Mouse (Mus musculus) retina, postnatal 1 day (tissue): ENCODE results near the gene Kcnd1.

Source experiments
- DNase-seq: peaks from one replicate; pipeline ENCODE4 v3.0.0-alpha.2; 2012

Gene Kcnd1

DNA sequence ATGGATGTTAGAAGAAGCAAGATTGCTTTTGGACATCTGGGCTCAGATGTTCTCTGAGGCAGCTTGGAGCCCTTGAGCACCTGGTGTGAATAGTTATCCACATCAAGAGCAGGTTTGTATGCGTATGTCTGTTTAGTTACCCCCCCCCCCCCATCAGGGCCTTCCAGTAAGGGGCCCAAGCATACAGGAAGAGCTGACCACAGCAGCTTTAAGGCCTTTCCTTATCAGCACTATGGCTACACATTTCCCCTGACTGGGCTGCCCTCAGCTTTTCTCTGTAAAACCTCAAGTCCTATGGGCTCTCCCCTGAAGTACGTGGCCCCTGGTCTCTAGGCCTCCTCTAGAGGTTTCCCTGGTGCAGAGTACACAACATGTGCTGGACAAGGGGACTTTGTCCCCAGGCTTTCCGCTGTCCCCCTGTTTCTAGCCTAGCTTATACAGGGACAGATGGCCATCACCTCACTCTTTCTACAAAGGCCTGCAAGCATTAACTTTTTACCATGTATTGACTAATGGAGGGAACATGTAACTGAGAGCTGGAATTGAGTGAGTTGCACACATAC lies 37.2 kb downstream of the Kcnd1 start:
- no peak for DNase-seq

DNA sequence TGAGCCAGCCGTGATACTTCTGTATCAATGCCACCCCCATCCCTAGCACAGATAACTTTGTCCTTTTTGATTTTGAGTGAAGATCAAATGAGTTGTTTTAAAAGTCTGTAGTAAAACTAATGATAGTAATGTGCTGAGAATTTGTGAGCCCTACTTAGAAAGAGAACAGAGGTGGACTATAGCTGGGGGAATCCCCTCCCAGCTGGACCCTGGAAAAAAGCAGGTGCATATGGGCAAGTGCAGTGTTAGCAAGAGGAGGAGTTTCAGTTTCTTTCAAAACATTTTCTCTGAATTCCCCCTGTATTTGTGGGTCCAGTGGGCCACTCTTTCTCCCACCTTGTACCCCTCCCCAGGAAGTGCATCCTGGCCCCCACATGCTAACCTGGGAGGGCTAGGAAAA lies 41.1 kb downstream of the Kcnd1 start:
- no peak for DNase-seq

DNA sequence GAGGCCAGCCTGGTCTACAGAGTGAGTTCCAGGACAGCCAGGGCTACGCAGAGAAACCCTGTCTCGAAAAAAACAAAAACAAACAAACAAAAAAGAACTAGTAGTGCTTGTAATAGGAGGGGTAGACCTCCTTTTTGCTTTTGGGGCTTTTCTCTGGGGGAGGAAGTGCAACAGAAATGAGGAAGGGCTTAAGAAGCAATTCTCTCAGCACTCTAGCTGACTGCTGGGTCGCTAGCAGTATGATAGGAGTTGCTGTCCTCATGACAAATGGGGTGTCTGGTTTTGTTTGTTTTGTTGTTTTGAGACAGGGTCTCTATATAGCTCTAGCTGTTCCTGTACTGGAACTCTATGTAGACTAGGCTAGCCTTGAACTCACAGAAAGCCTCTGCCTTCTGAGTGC lies 42.5 kb downstream of the Kcnd1 start:
- no peak for DNase-seq

DNA sequence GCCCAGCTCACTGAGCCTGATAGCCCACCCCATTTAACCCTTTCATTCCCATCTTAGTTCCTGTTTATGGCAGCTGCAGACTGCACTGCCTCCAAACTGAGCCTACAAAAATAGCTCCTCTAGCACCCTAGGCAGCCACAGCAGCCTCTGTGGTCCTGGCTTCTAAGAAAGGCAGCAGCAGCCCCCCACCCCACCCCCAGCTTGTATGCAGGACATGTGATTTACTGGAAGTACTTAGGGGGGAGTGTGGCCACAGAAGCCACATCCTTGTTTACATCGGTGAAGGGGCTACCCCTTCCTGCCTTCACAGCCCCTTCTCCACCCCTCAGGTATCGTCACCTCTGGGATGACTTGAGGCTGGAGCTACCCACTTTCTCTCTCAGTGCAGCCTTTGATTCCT lies 43.3 kb downstream of the Kcnd1 start:
- DNase-seq, result no peak

DNA sequence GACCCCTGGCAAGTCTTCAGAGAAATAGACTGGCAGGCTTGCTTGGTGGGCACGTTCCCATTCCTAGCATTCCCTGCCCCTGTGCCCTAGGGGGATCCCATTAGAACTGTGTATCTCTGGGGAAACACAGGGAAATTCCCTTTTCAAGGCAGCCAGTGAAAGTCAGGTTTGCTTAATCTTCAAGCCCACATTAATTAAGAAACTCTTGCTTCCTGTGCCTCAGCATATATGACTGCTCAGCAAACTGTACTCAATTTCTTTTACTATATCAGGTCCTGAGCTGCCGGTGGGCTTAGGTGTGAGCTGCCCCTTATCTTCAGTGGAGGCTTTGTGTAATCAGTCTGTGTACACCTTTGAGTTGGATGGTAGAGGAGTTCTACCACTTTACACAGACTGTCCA lies 43.7 kb downstream of the Kcnd1 start:
- DNase-seq, result no peak

DNA sequence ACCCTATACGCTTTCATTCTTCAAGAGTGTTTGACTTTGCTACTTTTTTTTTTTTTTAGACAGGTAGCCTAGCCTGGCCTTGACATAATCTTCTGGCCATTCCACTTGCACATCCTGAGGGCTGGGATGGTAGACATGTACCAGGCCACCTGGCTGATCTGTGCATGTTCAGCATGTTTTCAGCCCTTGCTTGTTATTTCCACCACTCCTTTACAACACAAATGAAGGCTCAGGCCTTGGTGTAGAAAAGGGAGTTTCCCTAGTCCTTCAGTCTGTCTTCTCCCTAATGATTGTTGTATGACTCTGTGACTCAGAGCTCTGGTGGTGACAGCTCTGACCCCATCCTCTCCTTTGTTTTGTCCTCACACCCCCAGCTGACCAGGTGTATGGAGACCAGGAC lies 45.1 kb downstream of the Kcnd1 start:
- no peak for DNase-seq

DNA sequence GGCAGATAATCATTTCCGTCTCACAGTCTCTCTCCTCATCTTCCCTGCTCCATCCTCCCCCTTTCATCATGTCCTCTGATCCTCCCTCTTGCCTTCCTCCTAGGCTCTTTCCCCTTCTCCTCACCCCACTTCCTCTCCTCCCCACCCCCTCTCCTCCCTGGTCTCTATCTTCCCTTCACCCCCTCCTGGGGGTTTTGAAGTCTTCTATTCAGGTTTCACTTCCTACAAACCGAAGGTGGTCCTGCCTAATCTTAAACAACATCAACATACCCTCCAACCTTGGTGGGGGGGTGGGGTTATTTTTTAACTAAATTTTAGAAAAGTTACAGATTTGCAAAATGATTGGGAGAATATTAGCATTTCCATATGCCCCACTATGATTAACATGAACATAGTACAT lies 46.4 kb downstream of the Kcnd1 start:
- DNase-seq, result no peak

DNA sequence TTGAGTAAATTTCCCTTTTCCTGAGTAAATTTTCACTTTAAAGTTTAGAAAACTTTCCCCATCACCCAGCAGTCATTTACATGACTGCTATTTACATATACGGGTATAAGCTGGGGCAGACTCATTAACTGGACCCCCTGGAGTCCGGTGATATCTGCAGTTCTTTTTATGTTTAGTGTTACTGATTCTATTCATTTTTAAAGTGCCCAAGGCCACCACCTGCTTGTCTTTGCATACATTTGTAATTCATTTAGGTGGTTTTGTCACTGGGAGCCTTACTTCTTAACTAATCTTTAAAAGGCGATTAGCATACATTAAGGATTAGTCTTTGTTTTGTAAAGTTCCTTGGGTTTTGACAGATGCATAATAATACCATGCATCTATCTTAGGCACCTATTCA lies 47.7 kb downstream of the Kcnd1 start:
- no peak for DNase-seq

DNA sequence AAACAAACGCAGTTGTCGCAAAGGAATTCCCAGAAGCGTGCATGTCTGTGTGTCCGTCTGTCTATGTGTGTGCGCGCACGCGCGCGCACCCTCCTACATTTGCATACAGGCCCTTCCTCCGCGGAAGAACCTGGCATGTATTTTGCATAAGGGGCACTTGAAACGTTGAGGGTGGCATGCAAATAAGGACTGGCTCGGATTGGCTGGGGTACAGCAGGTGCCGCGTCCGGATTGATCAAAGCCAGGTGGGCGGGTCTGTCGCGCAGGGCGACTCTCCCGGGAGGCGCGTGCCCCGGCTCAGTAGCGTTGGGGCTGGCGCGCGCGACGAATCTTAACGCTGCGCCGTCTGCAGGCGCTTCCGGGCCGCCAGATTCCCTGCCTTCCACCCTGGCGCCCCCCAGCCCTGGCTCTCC lies 55.9 kb downstream of the Kcnd1 start, which contains the start of gene Pim2:
TSS of gene Pim2 (plus strand) at position 256 of the 413 bp plus-strand sequence.
- DNase-seq, result peak; percentile 89

DNA sequence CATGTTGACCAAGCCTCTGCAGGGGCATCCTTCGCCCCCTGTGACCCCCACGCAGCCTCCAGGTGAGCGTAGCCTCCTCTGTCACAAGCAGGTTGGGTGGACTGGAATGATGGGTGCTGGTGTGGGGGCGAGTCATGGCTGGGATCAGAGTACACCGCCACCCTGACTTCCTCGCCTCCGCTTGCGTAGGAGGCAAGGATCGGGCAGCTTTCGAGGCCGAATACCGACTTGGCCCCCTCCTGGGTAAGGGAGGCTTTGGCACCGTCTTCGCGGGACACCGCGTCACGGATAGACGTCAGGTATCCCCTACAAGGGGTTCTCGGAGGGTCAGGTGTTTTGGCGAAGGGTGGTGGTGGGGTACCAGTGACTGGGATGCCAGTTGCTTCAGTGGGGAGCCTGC lies 56.4 kb downstream of the Kcnd1 start:
- no peak for DNase-seq

DNA sequence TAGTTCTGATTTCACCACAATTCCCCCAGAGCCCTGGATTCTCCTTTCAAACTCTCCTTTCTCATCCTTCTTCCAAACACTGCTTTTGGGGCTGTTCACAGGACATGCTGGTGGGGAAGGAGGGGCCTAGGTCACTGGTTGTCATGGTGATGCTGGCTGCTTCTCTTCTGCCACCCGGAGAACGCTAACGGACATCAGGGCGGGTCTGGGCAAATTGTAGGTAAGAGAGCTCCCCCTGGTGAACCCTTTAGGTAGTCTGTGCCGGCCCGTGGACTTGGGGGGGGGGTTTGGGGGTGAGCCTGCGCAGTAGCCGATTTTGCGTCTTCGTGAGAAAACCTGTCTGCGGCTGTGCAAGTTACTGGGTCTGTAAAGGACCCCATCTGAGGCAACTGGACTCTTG lies 57.7 kb downstream of the Kcnd1 start:
- peak; percentile 91 for DNase-seq

DNA sequence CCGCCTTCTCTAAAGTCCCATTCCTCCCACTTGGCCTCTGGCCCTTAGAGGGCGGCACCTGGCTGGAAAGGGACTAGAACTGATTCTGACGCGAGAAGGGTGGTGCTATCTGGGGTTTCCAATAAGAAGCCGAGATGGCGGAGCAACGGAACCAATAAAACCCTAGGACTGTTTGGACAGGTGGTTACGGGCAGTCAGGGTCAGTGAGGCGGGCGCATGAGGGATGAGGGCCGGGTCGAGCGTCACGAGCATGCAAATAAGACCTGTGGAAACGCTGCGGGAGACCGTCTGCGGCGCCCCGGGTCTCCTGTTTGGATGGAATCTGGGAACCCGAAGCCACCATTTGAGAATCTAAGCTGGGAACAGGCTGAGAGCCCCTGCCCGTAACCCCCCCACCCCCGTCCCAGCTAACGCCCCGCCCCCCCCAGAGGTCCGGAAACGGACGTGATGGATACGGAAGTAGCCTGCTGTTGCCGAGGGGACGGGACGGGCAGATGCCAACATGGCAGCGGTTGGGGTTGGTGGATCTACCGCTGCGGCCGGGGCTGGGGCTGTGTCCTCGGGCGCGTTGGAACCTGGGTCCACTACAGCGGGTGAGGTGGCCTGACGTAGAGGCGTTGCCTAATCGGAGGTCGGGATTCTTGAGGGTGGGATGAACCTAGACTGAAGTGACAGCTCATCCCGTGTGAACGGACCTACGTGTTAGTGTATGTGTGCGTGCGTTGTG lies 61.9 kb downstream of the Kcnd1 start, which contains the start of gene Slc35a2:
TSS of gene Slc35a2 (plus strand) at position 188 of the 727 bp plus-strand sequence.
- DNase-seq, result peak; percentile 92
